Mouse (Mus musculus) CD4-positive, CD25-positive, alpha-beta regulatory T cell, adult 4 months (primary cell): Measurements from ENCODE around the gene Sept1. TPM values are rescaled to one million over a fixed set of nuclear protein-coding genes. Genes with fewer than 3 reads are reported as not detected.
A peak's percentile ranks its signal among the peaks of the same experiment; 100 is the strongest.

Source experiments
- ATAC-seq: one replicate; pipeline ENCODE4 v1.8.0; 2017
- polyA plus RNA-seq, 2 experiments: library from polyadenylated mRNA; unstranded; fragments of 100-300 nt; shearing (Covaris generic); gene quantifications; one replicate each; pipeline ENCODE4 v1.2.1; 2017

The Sept1 gene
- polyA plus RNA-seq, 2 experiments from 2014 or later, result 819 to 912 TPM

DNA sequence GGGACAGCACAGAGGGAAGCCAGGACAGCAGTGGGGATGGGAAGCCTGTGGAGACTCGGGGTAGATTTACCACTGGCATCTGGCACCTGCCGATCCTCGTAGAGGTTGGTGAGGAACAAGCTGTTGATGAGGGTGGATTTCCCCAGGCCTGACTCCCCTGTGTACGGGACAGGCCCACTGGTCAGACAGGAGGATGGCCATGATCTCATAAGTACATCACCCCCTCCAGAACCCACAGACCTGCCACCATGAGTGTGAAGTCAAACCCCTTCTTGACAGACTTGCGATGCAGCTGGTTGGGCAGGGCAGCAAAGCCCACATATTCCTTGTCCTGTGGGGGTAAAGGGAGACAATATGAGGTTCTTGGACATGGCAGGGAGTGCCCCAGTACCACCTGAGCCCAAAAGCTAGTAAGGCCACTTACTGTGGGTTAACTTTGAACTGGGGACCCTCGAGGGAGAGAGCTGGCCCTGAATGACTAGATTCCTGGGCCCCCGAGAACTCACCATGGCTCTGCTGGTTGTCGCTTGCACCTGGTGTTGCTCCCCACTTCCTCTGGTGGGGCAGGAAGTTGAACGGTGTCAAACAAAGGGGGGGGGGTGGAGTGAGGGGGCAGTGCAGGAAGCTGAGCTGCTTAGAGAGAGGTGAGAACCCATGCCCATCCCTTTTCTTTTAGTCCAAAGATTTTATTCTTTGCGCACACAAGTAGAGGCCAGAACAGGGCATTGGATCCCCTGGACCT, 14.9 kb downstream of the Sept1 start:
- peak; percentile 81 for ATAC-seq

DNA sequence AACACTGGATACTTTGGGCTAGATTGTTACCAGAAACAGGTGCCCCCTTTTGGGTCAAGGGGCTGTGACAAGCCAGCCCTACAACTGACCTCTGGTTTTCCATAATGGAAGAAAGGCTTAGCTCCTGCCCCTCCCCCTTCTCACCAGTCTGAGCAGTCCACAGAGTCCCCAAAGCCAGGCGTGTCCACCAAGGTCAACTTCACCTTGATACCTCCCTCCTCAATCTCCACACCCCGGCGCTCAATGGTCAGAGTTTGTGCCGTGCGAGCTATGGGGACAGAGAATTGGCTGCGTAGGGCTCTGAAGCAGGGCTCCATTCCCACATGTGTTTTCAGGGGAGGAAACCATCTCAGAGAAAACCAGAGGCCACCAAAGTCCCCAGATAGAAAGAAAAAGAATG, 15.5 kb downstream of the Sept1 start:
- ATAC-seq, result no peak

DNA sequence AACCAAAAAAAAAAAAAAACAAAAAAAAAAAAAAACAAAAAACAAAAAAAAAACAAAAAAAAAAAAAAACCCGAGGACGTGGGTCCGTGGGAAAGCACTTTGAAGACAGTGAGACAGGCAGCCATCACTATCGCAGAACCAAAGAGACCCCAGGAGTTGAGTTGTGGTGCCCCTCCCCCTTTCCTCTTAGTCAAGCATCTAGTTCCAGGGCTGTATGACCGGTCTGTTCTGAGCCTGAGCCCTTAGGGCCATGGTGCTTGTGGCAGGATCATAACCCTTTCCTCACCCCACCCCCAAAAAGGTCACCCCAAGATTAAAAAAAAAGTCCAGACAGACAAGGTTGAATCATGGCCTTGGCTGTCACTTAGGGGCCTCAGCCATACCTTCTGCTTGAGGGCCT, 16.6 kb downstream of the Sept1 start:
- ATAC-seq, result no peak

DNA sequence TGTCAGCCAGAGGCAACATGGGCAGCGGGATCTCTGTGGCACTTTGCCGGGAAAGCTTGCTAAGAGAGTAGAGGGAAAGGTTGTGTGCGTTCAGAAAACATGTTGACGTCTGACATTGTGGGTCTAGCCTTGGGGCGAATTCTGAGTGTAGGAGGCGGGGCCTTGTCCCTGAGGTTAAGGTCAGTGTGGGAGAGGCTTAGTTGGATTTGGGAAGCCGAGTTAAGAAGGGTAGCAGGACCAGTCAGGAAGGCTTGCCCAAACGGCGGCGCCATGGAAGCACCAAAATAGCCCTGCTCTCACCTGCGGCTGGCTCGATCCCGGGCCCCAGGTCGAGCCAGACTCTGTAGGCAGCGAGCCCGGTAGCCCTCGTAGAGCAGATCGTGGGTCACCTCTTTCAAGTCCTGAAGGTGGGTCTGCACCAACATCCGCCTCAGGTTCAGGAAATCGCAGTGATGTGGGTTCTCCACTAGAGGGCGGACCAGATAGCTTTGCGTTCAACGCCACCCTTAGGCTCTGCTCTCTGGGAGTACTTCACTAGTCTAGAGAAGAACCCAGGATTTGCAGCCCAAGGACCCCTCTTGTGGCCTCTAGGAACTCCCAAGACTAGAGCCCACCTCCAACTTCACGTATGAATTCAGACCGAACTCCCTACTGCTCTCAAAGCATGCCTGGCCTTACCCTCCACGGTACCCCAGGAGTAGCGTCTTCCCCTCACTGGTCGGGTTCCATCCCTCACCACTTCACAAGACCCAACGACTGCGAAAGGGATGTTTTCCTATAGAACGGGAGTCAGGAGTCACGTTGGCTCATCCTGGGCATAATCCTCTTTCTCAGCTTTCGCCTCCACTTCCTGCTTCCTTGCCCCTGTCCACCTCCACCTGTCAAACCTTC, 17.7 kb downstream of the Sept1 start:
- ATAC-seq, result peak; percentile 57

DNA sequence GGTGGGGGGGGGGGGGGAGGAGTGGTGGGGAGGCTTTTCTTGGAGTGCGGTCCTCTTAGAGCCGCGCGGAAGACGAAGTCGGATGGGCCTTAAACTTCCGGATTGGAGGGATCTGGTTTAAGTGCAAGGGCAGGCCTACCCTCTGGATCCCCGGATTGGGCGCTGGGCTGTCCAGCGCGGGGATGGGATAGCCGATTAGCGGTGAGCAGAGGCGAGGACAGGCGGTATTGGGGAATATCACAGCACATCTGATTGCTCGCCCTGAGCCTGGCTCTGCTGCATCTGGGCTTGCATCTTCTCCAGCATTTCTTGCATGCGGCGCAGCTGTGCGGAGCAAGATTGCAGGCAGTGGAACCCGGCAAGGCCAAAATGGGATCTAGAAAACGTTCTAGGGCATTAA, 18.4 kb downstream of the Sept1 start:
- no peak for ATAC-seq

DNA sequence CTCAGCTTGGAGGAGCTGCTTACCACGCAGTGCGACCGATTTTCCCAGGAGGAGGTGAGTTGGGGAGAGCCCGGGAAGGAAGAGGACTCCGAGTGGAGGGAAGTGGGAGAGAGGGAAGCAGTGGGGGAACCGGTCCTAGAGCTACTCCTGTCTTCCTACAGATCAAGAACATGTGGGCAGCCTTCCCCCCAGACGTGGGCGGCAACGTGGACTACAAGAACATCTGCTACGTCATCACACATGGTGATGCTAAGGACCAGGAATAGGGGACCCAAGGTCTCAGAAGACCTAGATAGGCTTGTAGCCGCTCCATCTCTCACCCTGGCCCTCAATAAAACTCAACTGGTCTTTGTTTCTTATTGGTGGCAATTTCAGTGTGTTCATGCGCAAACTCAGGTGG, 19.0 kb downstream of the Sept1 start:
- no peak for ATAC-seq

DNA sequence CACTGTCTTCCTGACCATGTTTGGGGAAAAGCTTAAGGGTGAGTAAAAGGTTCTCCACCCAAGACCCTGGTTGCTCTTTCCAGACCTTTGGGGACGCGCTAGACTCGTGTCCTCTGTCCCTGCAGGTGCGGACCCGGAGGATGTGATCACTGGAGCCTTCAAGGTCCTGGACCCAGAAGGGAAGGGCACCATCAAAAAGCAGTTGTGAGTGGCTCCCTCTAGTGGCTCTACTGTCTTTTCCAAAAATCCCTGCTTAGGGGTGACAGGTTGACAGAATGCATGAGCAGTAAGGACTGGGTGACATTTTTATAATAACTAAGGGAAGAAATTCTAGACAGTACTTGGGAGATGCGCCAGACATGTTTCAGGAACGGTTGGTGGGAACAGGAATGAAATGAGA, 19.4 kb downstream of the Sept1 start:
- no peak for ATAC-seq

DNA sequence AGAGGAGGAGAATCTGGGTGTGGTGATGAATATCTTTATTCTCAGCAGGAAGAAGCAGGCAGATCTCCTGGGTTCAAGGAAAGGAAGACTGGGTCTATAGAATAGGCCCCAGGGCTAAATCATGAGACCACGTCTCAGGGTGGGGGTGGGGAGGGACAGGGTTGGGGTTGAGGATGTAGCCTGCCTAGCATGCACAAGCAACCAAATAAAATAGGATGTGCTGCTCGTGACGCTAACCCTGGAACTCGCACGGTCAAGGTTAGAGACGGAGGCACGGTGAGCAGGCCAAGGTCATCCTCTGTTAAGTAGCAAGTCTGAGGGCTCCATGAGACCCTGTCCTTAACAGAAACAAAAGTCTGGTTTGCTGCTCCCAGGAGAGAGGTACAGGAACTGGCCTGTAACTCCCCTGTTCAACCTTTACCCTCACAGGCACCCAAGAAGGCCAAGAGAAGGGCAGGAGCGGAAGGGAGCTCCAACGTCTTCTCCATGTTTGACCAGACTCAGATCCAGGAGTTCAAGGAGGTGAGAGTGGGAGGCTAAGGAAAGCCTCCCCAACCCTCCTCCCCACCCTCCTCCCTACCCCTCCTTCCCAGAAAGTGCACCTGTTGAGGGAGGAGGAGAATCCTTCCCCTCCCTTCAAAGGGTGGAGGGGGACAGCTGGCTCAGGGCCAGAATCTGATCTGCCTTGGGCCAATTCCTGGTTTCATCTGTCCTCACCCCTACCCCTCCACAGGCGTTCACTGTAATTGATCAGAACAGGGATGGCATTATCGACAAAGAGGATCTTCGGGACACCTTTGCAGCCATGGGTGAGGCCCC, 20.3 kb downstream of the Sept1 start:
- no peak for ATAC-seq

DNA sequence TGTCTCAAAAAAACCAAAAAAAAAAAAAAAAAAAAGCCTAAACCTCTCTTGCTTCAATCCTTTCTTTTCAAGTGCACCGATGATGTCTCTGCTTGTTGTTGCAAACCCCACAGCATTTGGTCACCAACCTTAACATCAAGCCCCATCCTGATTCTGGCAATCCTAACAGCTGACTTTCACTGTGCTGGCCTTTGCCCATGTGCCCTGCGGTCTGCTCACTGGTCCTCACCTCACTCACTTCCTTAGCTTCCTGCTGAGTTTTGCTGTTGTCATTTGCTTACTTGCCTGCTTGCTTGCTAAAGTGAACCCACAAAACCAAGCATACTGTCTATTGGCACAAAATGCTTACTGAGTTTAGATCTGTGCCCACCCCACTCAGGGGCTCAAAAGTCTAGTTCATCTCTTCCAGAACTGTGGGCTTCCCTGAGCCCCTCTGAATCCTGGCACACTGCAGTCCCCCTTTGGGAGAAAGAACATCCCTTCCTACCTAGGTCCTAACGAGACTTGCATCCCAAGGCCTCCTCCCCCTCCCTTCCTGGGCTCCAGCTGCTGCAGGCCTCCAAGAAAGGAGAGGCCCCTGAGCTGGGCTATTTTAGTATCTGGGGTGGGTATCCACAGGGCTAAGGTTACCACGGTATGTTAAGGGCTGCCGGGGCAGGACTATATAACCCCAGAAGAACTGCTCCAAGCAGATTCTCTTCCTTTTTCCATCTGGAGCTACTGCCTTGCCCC, 21.8 kb downstream of the Sept1 start:
- ATAC-seq, result no peak

DNA sequence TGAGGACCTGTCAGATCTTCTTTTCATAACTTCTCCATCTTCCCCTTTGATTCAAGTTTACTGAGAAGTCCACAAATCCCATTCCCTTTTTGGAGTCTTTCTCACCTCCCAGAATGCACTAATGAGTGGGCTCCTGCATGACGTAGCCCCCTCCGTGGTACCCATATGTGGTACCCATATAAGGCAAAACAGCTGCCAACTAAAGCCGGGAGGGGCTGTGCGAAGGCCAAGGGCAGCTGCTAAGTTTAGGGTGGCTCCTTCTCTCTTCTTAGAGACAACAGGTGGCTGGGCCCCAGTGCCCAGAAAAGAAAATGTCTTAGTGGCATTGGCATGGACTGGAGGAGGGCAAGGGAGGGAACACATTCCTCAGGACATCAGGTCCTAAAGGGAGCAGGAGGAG, 22.7 kb downstream of the Sept1 start:
- ATAC-seq, result no peak

DNA sequence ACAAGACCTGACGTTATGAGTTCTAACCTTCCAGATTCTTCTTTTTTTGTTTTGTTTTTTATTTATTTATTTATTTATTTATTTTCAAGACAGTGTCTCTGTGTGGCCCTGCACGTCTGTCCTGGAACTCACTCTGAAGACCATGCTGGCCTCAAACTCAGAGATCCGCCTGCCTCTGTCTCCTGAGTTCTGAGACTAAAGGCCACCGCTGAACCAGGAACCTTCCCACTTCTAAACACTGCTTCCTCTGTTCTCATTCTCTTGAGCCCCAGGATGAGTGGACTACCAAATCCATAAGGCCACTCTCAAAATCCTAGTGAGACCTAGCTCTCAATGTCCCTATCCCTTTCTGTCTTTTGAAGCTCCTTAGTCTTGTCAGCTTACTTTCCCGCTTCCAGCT, 23.1 kb downstream of the Sept1 start:
- ATAC-seq, result no peak

DNA sequence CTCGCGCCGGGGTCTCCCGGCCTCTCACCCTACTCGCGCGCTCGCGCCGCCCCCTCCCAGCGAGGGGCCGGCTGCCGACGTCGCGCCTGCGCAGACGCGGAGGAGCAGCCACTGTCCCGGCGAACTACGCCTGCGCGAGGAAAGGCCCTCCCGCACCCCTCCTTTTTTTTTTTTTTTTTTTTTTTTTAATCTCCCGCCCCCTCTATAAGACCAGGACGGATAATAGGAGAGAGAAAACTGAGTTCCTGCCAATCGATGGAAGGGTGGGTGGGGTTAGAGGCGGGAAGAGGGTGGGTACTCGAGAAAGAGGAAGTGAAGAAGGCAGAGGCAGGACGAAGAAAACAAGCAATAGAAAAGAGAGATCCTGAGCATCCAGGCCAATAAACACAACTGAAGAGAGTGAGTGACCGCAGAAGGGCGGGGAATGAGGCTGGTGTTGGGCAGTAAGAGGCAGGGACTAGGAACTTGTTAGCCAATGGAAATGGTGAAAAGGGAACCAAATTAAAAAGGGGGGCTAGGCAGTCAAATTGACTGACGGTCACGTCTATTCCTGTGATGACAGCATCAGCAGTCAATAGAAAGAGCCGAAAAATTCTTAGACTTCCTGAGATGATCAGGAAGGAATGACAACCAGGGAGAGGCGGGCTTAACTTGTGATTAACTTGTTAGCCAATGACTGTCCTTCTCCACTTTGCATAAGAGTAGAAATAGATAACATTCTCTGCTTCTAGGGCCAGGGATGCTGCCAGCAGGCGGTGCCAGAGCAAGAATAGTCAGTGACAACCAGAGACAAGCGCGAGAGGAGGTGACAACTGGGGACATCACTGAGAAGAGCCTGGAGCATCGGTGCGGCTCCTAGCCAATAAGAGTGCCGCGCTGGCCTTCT, 24.1 kb downstream of the Sept1 start, which contains the start of gene Mylpf:
Gene Mylpf (plus strand): TSS at position 338 of the 886 bp plus-strand sequence.
- peak; percentile 84 for ATAC-seq

DNA sequence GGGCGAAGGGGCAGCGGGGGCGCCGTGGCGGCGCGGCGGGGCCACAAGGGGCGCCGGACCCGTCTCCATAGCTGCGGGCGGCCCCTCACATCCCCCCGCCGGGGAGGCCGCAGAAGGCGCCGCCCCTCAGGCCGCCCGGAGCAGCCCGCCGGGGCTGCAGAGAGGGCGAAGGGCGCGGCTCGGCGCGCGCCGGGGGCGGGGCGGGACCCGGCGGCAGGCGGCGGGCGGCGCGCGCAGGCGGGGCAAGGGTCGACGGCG, 24.7 kb downstream of the Sept1 start, which contains the start of gene Tbc1d10b:
Gene Tbc1d10b (minus strand): TSS at position 174 of the 258 bp plus-strand sequence.
- ATAC-seq, result no peak

DNA sequence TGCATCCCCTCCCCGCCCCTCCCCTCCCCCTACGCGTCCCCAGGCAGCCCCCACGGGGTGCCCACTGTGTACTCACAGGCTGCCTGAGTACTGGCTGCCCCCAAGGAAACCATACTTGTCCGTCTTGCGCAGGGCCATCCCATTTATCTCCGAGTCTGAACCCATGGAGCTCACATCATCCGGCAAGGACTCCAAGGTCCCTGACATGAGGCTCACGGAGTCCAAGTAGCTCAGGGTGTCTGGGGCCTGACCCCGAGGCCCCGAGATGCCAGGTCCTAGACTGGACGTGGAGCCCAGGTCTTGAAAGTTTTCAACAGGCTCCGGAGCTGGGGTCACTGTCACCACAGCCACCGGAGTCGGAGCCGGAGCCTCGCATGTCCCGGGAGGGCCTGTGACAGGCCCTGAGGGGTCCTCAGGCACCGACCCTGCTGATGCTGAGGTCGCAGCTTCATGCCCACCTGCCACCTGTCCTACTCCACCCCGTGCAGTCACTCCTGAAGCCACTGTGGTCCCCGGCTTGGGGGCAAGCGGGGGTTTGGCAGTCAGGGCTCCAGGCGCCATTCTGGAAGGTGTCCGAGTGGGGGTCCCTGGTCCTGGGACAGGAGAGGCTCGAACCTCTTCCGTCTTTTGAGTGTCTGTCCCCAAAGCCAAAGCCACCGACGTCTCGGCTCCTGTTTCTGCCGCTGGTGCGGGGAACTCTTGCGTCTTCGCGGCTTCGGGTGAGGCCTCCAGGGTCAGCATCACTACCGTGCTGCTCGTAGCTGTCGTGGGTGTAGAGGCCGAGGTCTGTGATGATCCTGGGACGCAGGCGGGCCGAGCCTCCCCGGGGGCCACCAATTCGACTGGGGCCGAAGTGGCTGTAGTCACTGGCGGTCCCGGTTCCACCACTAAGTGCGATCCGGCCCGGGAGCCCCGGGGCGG, 25.3 kb downstream of the Sept1 start:
- no peak for ATAC-seq

DNA sequence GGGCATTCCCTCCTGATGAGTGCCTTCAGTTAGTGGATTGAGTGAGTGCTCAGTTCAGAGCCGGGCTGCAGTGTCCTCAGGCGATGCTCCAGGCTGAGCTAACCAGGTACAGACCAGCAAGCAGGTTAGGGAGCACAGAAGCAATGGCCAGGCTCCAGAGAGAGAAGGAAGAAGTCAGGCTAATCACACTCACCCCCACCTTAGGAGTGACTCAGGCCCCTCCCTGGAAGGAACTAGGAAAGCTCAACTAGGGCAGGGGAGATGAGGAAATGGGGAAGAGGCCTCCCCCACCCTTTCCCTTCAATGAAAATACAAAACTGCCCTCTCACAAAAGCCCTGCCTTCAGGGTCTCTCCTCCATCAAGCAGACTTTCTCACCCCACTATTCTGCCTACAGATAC, 26.3 kb downstream of the Sept1 start:
- no peak for ATAC-seq

DNA sequence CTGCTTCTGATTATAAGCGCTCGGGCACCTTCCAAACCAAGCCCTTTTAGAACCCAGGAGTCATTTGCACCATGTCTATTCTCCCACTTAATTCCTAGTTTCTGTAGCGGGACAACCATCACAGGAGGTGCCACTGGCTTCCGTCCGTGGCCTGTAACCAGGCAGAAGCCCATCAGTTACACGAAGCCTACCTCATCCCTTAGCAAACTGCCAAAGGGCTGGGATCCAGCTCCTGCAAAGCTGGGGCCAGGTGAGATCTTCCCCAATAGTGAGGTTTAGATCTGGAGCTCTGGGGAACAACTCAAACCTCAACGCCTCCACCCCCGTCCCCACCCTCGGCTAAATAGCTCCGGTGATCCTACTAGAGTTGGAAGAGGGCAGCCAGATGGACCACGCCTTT, 36.4 kb downstream of the Sept1 start:
- no peak for ATAC-seq

DNA sequence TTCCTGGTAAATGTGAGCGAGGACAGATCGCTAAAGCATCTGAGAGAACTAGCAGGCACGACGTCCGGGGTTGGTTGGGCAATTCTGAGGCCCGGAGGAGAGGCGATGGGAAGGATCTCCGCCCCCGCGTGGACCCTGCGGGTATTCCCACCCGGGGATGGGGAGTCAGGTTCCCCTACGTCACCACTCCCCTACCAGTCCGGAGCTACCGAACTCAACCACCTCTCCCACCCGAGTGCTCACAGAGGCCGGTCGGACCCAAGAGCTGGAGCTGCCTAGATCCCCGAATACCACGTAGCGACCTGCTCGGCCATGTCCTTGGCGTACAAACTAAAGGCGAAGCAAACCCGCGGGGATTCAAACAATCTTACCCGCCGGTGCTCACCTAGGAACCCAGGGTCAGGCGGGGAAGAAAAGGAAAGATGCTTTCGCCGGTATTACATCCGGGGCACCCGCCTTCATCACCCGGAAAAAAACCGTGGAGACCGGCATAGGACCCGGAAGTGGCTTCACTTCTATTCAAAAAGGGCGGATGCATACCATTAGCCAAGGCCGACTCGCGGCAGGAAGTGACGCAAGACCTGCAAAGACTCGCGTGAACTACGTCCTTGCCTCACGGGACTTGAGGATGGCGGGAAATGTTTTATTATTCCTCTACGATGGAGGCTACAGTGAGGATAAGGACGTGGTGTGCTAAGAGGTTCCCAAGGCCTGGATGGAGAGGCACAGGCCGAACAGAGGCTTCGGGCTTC, 37.2 kb downstream of the Sept1 start, which contains the start of gene Cd2bp2:
Gene Cd2bp2 (minus strand): TSS at position 507 of the 752 bp plus-strand sequence.
- peak; percentile 99 for ATAC-seq

DNA sequence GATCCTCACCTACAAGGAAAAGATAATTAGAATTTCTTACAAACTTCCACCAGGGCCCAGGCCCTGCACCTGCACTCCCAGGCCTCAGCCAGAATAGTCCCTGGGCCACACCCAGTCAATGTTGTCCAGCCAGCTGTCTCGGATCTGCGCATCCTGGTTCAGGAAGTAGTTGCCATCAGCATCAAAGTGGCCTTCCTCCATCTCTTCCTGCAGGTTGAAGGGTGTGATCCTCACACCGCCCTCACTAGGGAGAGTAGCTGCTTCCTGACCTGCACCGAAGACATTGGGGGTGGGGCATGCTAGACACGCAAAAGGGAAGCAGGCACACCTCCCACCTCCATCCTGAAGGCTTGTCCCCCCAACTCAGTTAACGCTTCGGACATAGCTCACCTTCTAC, 38.3 kb downstream of the Sept1 start:
- no peak for ATAC-seq

DNA sequence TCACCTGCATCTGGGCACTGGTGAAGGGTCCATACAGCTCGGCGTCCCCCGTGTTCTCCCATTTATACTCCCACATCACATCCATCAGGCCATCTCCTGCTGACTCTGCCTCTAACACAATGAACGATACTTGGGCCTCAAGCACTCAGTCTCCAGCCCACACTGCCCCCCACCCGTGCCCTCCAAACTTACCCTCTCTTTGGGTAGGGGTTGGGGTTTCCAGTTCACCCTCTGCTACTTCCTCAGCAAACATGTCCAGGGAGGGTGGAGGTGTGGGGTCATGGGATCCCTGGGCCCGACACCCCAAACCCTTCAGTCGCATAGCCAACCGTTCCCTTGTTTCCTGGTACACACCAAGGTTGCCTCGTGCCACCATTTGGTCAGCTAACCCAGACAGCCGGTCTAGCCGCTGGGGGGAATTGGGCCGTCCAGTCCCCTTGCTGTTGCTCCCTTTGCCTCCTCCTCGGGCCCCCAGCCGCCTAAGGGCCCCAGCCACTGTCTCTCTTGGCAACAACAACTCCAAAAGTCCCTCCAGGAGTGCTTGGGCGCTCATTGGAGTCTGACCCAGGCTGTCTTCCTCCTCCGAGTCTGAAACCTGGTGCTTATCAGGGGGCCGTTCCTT, 38.8 kb downstream of the Sept1 start:
- no peak for ATAC-seq
